Mouse (Mus musculus): ENCODE data around the gene Trim80. TPM values are rescaled to one million over a fixed set of nuclear protein-coding genes. Genes with fewer than 3 reads are reported as not detected.

Gene Trim80
- polyA plus RNA-seq (2021; fragmentation: Nextera tagmentation): not detected in 2 replicates
- long read RNA-seq, experiment 1: 0 reads
- long read RNA-seq, experiment 2: 0 reads

GRCm38 (mm10) chr11:115439906-115440595 lies at the start of gene Trim80:
TSS of gene Trim80 (plus strand) at chr11:115440545.

GRCm38 (mm10) chr11:115403338-115404124 lies 36.8 kb upstream of the Trim80 start, which contains the start of gene Mrpl58:
TSS of gene Mrpl58 (plus strand) at chr11:115403752.

GRCm38 (mm10) chr11:115419531-115420237 lies 20.7 kb upstream of the Trim80 start, which contains the start of the genes Atp5h and Kctd2:
TSS of gene Atp5h (minus strand) at chr11:115419962.
TSS of gene Kctd2 (plus strand) at chr11:115420128.

GRCm38 (mm10) chr11:115462243-115462891 lies 22.0 kb downstream of the Trim80 start, which contains the start of gene Slc16a5:
TSS of gene Slc16a5 (plus strand) at chr11:115462474.

GRCm38 (mm10) chr11:115475025-115475757 lies 34.8 kb downstream of the Trim80 start, which contains the start of gene Armc7:
TSS of gene Armc7 (plus strand) at chr11:115475667.

GRCm38 (mm10) chr11:115491356-115492083 lies 51.2 kb downstream of the Trim80 start, which contains the start of gene Nt5c:
TSS of gene Nt5c (minus strand) at chr11:115491862.

Small RNAs within 50 kb of the gene (microRNA-seq; reads per million reads assigned to microRNA genes)
- not detected for gene Mir3968

Other genes with a start within 250 kb of the Trim80 start
- gene Grin2c, start 173.3 kb upstream of the Trim80 start, polyA plus RNA-seq (2021; fragmentation: Nextera tagmentation): 3.3 and 5.2 TPM in 2 replicates
- 8.5 and 10.7 TPM in 2 replicates for gene Fdxr, start 163.5 kb upstream of the Trim80 start, polyA plus RNA-seq (2021; fragmentation: Nextera tagmentation)
- 1.7 and 1.9 TPM in 2 replicates for gene Fads6, start 142.9 kb upstream of the Trim80 start, polyA plus RNA-seq (2021; fragmentation: Nextera tagmentation)
- 0.29 and 0.97 TPM in 2 replicates for gene Otop2, start 133.4 kb upstream of the Trim80 start, polyA plus RNA-seq (2021; fragmentation: Nextera tagmentation)
- gene Ush1g, start 118.5 kb upstream of the Trim80 start, polyA plus RNA-seq (2021; fragmentation: Nextera tagmentation): 0.41 and 0.46 TPM in 2 replicates
- 0.08 and 0.11 TPM in 2 replicates for gene Otop3, start 105.8 kb upstream of the Trim80 start, polyA plus RNA-seq (2021; fragmentation: Nextera tagmentation)
- 61.2 and 65.4 TPM in 2 replicates for gene Hid1, start 72.8 kb upstream of the Trim80 start, polyA plus RNA-seq (2021; fragmentation: Nextera tagmentation)
- gene Cdr2l, start 58.6 kb upstream of the Trim80 start, polyA plus RNA-seq (2021; fragmentation: Nextera tagmentation): 5.2 and 6.9 TPM in 2 replicates
- gene Mrpl58, start 36.8 kb upstream of the Trim80 start, polyA plus RNA-seq (2021; fragmentation: Nextera tagmentation): 225 and 242 TPM in 2 replicates
- 1,701 and 1,807 TPM in 2 replicates for gene Atp5h, start 20.6 kb upstream of the Trim80 start, polyA plus RNA-seq (2021; fragmentation: Nextera tagmentation)
- gene Kctd2, start 20.4 kb upstream of the Trim80 start, polyA plus RNA-seq (2021; fragmentation: Nextera tagmentation): 8.3 and 8.7 TPM in 2 replicates
- gene Slc16a5, start 21.9 kb downstream of the Trim80 start, polyA plus RNA-seq (2021; fragmentation: Nextera tagmentation): 0.09 and 0.11 TPM in 2 replicates
- 8.2 and 8.9 TPM in 2 replicates for gene Armc7, start 35.1 kb downstream of the Trim80 start, polyA plus RNA-seq (2021; fragmentation: Nextera tagmentation)
- gene Nt5c, start 51.3 kb downstream of the Trim80 start, polyA plus RNA-seq (2021; fragmentation: Nextera tagmentation): 133 and 141 TPM in 2 replicates
- 276 and 280 TPM in 2 replicates for gene Jpt1, start 73.8 kb downstream of the Trim80 start, polyA plus RNA-seq (2021; fragmentation: Nextera tagmentation)
- gene Sumo2, start 95.7 kb downstream of the Trim80 start, polyA plus RNA-seq (2021; fragmentation: Nextera tagmentation): 655 and 748 TPM in 2 replicates
- 24.6 and 24.9 TPM in 2 replicates for gene Nup85, start 123.9 kb downstream of the Trim80 start, polyA plus RNA-seq (2021; fragmentation: Nextera tagmentation)
- gene Mrps7, start 163.4 kb downstream of the Trim80 start, polyA plus RNA-seq (2021; fragmentation: Nextera tagmentation): 61.1 and 62.2 TPM in 2 replicates
- gene Gga3, start 163.5 kb downstream of the Trim80 start, polyA plus RNA-seq (2021; fragmentation: Nextera tagmentation): 5.8 and 6.3 TPM in 2 replicates
- gene Mif4gd, start 172.4 kb downstream of the Trim80 start, polyA plus RNA-seq (2021; fragmentation: Nextera tagmentation): 25.6 and 28.9 TPM in 2 replicates
- 39.1 and 41.4 TPM in 2 replicates for gene Slc25a19, start 187.8 kb downstream of the Trim80 start, polyA plus RNA-seq (2021; fragmentation: Nextera tagmentation)

All from layer of hippocampus, adult 6 months (tissue).